Mouse (Mus musculus) MEL (cell line): Measurements from ENCODE around the gene B9d1.

ENCODE experiments used
- CHD1 ChIP-seq: IDR thresholded peaks from 2 replicates; pipeline ENCODE4 v1.6.1; 2012; ENCODE audit warnings: low read depth, mild to moderate bottlenecking, inconsistent platforms, low read length, improper control_type of control experiment
- ELF1 ChIP-seq: IDR thresholded peaks from 2 replicates; pipeline ENCODE4 v1.6.1; 2014; ENCODE audit warnings: low read depth, mild to moderate bottlenecking, inconsistent platforms, low read length, improper control_type of control experiment, moderate library complexity
- POLR2A ChIP-seq, 2 experiments: IDR thresholded peaks; 2 replicates each; pipeline ENCODE4 v1.6.1; 2011 to 2012; ENCODE audit warnings: low read length in 2 of 2, mild to moderate bottlenecking in 2 of 2, control low read depth in 1 of 2, improper control_type of control experiment in 1 of 2, low read depth in 1 of 2, moderate library complexity in 1 of 2; ENCODE audit not compliant: control insufficient read depth in 1 of 2, insufficient read depth in 1 of 2, poor library complexity in 1 of 2
- ZMIZ1 ChIP-seq: IDR thresholded peaks from 2 replicates; pipeline ENCODE4 v1.6.1; 2012; ENCODE audit warnings: low read depth, mild to moderate bottlenecking, inconsistent platforms, low read length, improper control_type of control experiment, moderate library complexity

- no peak for TF ChIP-seq CHD1
- no peak for TF ChIP-seq POLR2A (IDR thresholded peaks at IDR 0.05; ENCODE audit: control insufficient read depth in 1 of 2, insufficient read depth in 1 of 2, low read depth in 1 of 2, low read length in 2 of 2, poor library complexity in 1 of 2)
- TF ChIP-seq ELF1, result no peak
- no peak for TF ChIP-seq ZMIZ1
These were observed 1.0 kb upstream of the B9d1 start for GRCm38 (mm10) chr11:61503933-61504332.
